Mouse (Mus musculus) cortical plate, adult 2 months (tissue): ENCODE results near the gene Rbms1.

Source experiments
- CTCF ChIP-seq: fragments of 200-500 bp; IDR thresholded peaks from 2 replicates; pipeline ENCODE4 v1.5.1; 2011; ENCODE audit warnings: mild to moderate bottlenecking, control low read depth, low read length; ENCODE audit not compliant: insufficient read depth; ENCODE audit errors: extremely low read depth
- POLR2A ChIP-seq: fragments of 200-500 bp; IDR thresholded peaks from 2 replicates; pipeline ENCODE4 v1.6.1; 2011; ENCODE audit warnings: mild to moderate bottlenecking, low read length, control low read depth; ENCODE audit not compliant: insufficient read depth; ENCODE audit errors: extremely low read depth

DNA sequence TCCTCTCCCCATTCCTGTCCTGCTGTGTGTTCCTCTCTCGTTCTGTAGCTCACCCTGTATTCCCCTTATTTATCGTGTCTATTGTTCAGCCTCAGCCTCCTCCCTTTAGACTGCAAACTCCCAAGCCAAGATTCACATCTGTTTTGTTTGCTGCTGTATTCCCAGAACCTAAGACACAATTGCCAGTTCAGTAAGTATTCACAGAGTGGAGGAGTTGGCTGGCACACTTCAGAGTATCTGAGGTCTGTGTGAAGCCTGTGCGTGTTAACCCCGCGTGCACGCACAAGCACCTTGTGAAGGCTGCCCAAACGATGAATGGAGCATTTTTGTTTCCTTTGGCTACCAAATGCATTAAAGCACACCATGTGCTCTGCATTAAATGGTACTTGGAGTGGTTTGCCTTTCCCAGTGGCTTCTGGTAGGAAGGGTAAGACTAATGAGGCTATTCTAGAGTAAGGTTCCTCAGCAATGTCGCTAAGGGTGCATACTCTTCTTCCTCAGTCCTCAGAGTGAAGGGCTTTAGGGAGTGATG is 248.0 kb downstream of the Rbms1 start:
- no peak for TF ChIP-seq CTCF
- TF ChIP-seq POLR2A, result no peak
